Mouse (Mus musculus): Measurements from ENCODE around the gene Adipor2.
A peak's percentile ranks its signal among the peaks of the same experiment; 100 is the strongest.

Adipor2 gene

GRCm38 (mm10) chr6:119348234-119348633 is 69.3 kb downstream of the Adipor2 start:
- DNase-seq (ENCODE audit: low read depth, low spot score): no peak

GRCm38 (mm10) chr6:119347813-119348212 is 69.7 kb downstream of the Adipor2 start:
- DNase-seq (ENCODE audit: low read depth, low spot score): no peak

GRCm38 (mm10) chr6:119346257-119346656 is 71.2 kb downstream of the Adipor2 start:
- no peak for DNase-seq (ENCODE audit: low read depth, low spot score)

GRCm38 (mm10) chr6:119341409-119341808 is 76.1 kb downstream of the Adipor2 start:
- no peak for DNase-seq (ENCODE audit: low read depth, low spot score)

GRCm38 (mm10) chr6:119338121-119338912 is 79.2 kb downstream of the Adipor2 start:
- DNase-seq (ENCODE audit: low read depth, low spot score): no peak

GRCm38 (mm10) chr6:119337287-119337686 is 80.2 kb downstream of the Adipor2 start:
- DNase-seq (ENCODE audit: low read depth, low spot score): no peak

- DNase-seq (ENCODE audit: low read depth, low spot score): no peak
These were observed 81.4 kb downstream of the Adipor2 start for GRCm38 (mm10) chr6:119336124-119336523.

GRCm38 (mm10) chr6:119333831-119334230 is 83.7 kb downstream of the Adipor2 start:
- no peak for DNase-seq (ENCODE audit: low read depth, low spot score)

- no peak for DNase-seq (ENCODE audit: low read depth, low spot score)
These were observed 84.3 kb downstream of the Adipor2 start for GRCm38 (mm10) chr6:119333202-119333601.

GRCm38 (mm10) chr6:119332111-119332510 is 85.4 kb downstream of the Adipor2 start:
- DNase-seq (ENCODE audit: low read depth, low spot score): no peak

GRCm38 (mm10) chr6:119330506-119330905 is 87.0 kb downstream of the Adipor2 start, which contains the start of gene Lrtm2:
Gene Lrtm2 (minus strand): TSS chr6:119330766.
- no peak for DNase-seq (ENCODE audit: low read depth, low spot score)

GRCm38 (mm10) chr6:119329936-119330335 is 87.6 kb downstream of the Adipor2 start:
- DNase-seq (ENCODE audit: low read depth, low spot score): no peak

- DNase-seq (ENCODE audit: low read depth, low spot score): peak; percentile 95
These were observed 88.2 kb downstream of the Adipor2 start for GRCm38 (mm10) chr6:119329215-119329714.

- no peak for DNase-seq (ENCODE audit: low read depth, low spot score)
These were observed 88.9 kb downstream of the Adipor2 start for GRCm38 (mm10) chr6:119328521-119329115.

- DNase-seq (ENCODE audit: low read depth, low spot score): no peak
These were observed 91.0 kb downstream of the Adipor2 start for GRCm38 (mm10) chr6:119326541-119326940.

GRCm38 (mm10) chr6:119325978-119326377 is 91.5 kb downstream of the Adipor2 start:
- no peak for DNase-seq (ENCODE audit: low read depth, low spot score)

GRCm38 (mm10) chr6:119324776-119325175 is 92.7 kb downstream of the Adipor2 start:
- DNase-seq (ENCODE audit: low read depth, low spot score): no peak

- DNase-seq (ENCODE audit: low read depth, low spot score): no peak
These were observed 95.8 kb downstream of the Adipor2 start for GRCm38 (mm10) chr6:119321752-119322151.

- no peak for DNase-seq (ENCODE audit: low read depth, low spot score)
These were observed 97.0 kb downstream of the Adipor2 start for GRCm38 (mm10) chr6:119320481-119320880.

GRCm38 (mm10) chr6:119319358-119319757 is 98.1 kb downstream of the Adipor2 start:
- no peak for DNase-seq (ENCODE audit: low read depth, low spot score)

GRCm38 (mm10) chr6:119318732-119319131 is 98.8 kb downstream of the Adipor2 start:
- DNase-seq (ENCODE audit: low read depth, low spot score): no peak

GRCm38 (mm10) chr6:119314751-119315476 is 102.6 kb downstream of the Adipor2 start:
- DNase-seq (ENCODE audit: low read depth, low spot score): no peak
